Mouse (Mus musculus) kidney, adult 2 months (tissue): ENCODE measurements around the gene Lrrc57.

ENCODE experiments used
- CTCF ChIP-seq: fragments of 200-500 bp; conservative IDR thresholded peaks from 2 replicates; pipeline ENCODE4 v1.5.1; 2011; ENCODE audit warnings: low read depth, mild to moderate bottlenecking, control low read depth, low read length, moderate library complexity, mixed read lengths; ENCODE audit not compliant: insufficient read depth, insufficient read length
- POLR2A ChIP-seq: fragments of 200-500 bp; IDR thresholded peaks from one replicate; pipeline ENCODE4 v1.6.1; 2011; ENCODE audit warnings: low read depth, low read length, control low read depth

DNA sequence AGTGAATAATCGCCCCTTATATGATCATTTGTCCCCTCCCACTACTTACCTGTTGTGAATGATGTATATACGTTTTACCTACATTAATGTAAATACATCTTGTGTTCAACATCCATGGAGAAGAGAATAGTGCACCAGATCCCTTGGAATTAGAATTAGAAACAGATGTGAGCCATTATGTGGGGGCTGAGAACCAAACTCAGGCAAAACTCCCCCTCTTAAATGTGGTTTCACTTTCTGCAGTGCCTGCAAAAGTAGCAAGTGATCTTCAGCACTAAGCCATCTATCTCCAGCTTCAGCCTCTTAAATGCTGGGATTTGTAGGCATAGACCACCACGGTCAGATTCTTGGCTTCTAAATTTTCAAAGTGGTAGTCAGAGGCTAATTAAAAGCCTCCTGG lies 34.2 kb downstream of the Lrrc57 start:
- TF ChIP-seq CTCF (no peak), POLR2A (no peak)
